Mouse (Mus musculus) ZHBTc4 (cell line): Measurements from ENCODE around the gene Zbtb4.

Experiments
- DNase-seq: peaks from one replicate; pipeline ENCODE4 v3.0.0-alpha.2; 2011; ENCODE audit warnings: low read depth, low spot score

Zbtb4 gene

GRCm38 (mm10) chr11:69765221-69766125 is at the start of gene Zbtb4:
Zbtb4 (plus strand) TSS chr11:69765912.
- DNase-seq, result peak; percentile 46

- DNase-seq, result no peak
These were observed 49.8 kb upstream of the Zbtb4 start for GRCm38 (mm10) chr11:69715929-69716328.

GRCm38 (mm10) chr11:69716953-69717352 is 48.8 kb upstream of the Zbtb4 start:
- peak; percentile 57 for DNase-seq

- peak; percentile 72 for DNase-seq
These were observed 47.1 kb upstream of the Zbtb4 start for GRCm38 (mm10) chr11:69718661-69719060.

GRCm38 (mm10) chr11:69719423-69719822 is 46.3 kb upstream of the Zbtb4 start:
- DNase-seq, result peak; percentile 82

GRCm38 (mm10) chr11:69720852-69721251 is 44.9 kb upstream of the Zbtb4 start:
- DNase-seq, result no peak

GRCm38 (mm10) chr11:69723074-69723473 is 42.6 kb upstream of the Zbtb4 start:
- peak; percentile 63 for DNase-seq

GRCm38 (mm10) chr11:69725951-69726350 is 39.8 kb upstream of the Zbtb4 start:
- DNase-seq, result peak; percentile 75

- DNase-seq, result peak; percentile 92
These were observed 36.6 kb upstream of the Zbtb4 start for GRCm38 (mm10) chr11:69729063-69729462.

GRCm38 (mm10) chr11:69731408-69731807 is 34.3 kb upstream of the Zbtb4 start:
- DNase-seq, result peak; percentile 62

GRCm38 (mm10) chr11:69751635-69752034 is 14.1 kb upstream of the Zbtb4 start:
- no peak for DNase-seq

- no peak for DNase-seq
These were observed 13.0 kb upstream of the Zbtb4 start for GRCm38 (mm10) chr11:69752686-69753085.

GRCm38 (mm10) chr11:69754233-69754632 is 11.5 kb upstream of the Zbtb4 start:
- no peak for DNase-seq

GRCm38 (mm10) chr11:69754701-69755100 is 11.0 kb upstream of the Zbtb4 start:
- DNase-seq, result peak; percentile 72

- DNase-seq, result no peak
These were observed 8.2 kb upstream of the Zbtb4 start for GRCm38 (mm10) chr11:69757303-69758089.

- DNase-seq, result peak; percentile 97
These were observed 7.6 kb upstream of the Zbtb4 start for GRCm38 (mm10) chr11:69758090-69758456.

- DNase-seq, result peak; percentile 99
These were observed 7.2 kb upstream of the Zbtb4 start, which contains the start of gene Polr2a for GRCm38 (mm10) chr11:69758478-69758970. Polr2a (minus strand) TSS chr11:69758637.

- peak; percentile 97 for DNase-seq
These were observed 6.6 kb upstream of the Zbtb4 start for GRCm38 (mm10) chr11:69758971-69759721.

GRCm38 (mm10) chr11:69760160-69760900 is 5.4 kb upstream of the Zbtb4 start:
- no peak for DNase-seq

- no peak for DNase-seq
These were observed 4.9 kb upstream of the Zbtb4 start for GRCm38 (mm10) chr11:69760901-69761200.

GRCm38 (mm10) chr11:69761868-69762267 is 3.8 kb upstream of the Zbtb4 start, which contains the start of gene Slc35g3:
Slc35g3 (minus strand) TSS chr11:69761968.
- DNase-seq, result no peak
